Mouse (Mus musculus): ENCODE measurements around the gene Ccdc158. TPM values are rescaled to one million over a fixed set of nuclear protein-coding genes. Genes with fewer than 3 reads are reported as not detected.
A peak's percentile ranks its signal among the peaks of the same experiment; 100 is the strongest.

Ccdc158 gene
- polyA plus RNA-seq, 1 experiment from 2014 or later: 0.72 TPM

- peak overlapping the region; percentile 39 for H3K9ac ChIP-seq (replicated peaks; ENCODE audit: low read length)
- H3K27me3 ChIP-seq (ENCODE audit: control insufficient read depth, insufficient read depth, low read length): no peaks in the 10 kb centered on the region
- peak overlapping the region; percentile 46 for H3K4me2 ChIP-seq (ENCODE audit: low read depth, low read length)
- H3K27ac ChIP-seq (replicated peaks; ENCODE audit: low read depth, low read length): no peak overlapping the region
- peak overlapping the region; percentile 17; the same call in 1 of the 2 replicates for H3K4me3 ChIP-seq (ENCODE audit: low read depth, low read length)
- 1% methylated on average over 15 of the region's 15 CpGs for WGBS
- H3K36me3 ChIP-seq (replicated peaks; ENCODE audit: control insufficient read depth, insufficient read depth, low read depth, low read length): no peaks in the 10 kb centered on the region
- no peaks in the 10 kb centered on the region for H3K9me3 ChIP-seq (replicated peaks; ENCODE audit: control insufficient read depth, low read length)
- H3K4me1 ChIP-seq (ENCODE audit: control insufficient read depth, insufficient read depth, low read length): no peaks in the 10 kb centered on the region
- peak; percentile 74 for ATAC-seq (replicated peaks; ENCODE audit: insufficient number of reproducible peaks, low FRiP score, low TSS enrichment, low read depth)
- DNase-seq (ENCODE audit: low spot score): peak; percentile 74
These were observed 23.2 kb upstream of the Ccdc158 start for GRCm38 (mm10) chr5:92698131-92698836.

GRCm38 (mm10) chr5:92694316-92694995 is 19.4 kb upstream of the Ccdc158 start:
- Histone ChIP-seq H3K4me3 (ENCODE audit: low read depth, low read length) (no peak overlapping the region), H3K9me3 (replicated peaks; ENCODE audit: control insufficient read depth, low read length) (no peaks in the 10 kb centered on the region), H3K36me3 (replicated peaks; ENCODE audit: control insufficient read depth, insufficient read depth, low read depth, low read length) (no peaks in the 10 kb centered on the region), H3K9ac (replicated peaks; ENCODE audit: low read length) (no peak overlapping the region), H3K27me3 (ENCODE audit: control insufficient read depth, insufficient read depth, low read length) (no peaks in the 10 kb centered on the region), H3K4me2 (ENCODE audit: low read depth, low read length) (no peak overlapping the region), H3K4me1 (ENCODE audit: control insufficient read depth, insufficient read depth, low read length) (no peaks in the 10 kb centered on the region), H3K27ac (replicated peaks; ENCODE audit: low read depth, low read length) (no peak overlapping the region)
- no peak for ATAC-seq (replicated peaks; ENCODE audit: insufficient number of reproducible peaks, low FRiP score, low TSS enrichment, low read depth)
- no peak for DNase-seq (ENCODE audit: low spot score)
- WGBS: 82% methylated on average over 10 of the region's 10 CpGs

- H3K27me3 ChIP-seq (ENCODE audit: control insufficient read depth, insufficient read depth, low read length): no peaks in the 10 kb centered on the region
- ATAC-seq (replicated peaks; ENCODE audit: insufficient number of reproducible peaks, low FRiP score, low TSS enrichment, low read depth): no peak
- H3K4me3 ChIP-seq (ENCODE audit: low read depth, low read length): no peak overlapping the region
- H3K9ac ChIP-seq (replicated peaks; ENCODE audit: low read length): no peak overlapping the region
- H3K9me3 ChIP-seq (replicated peaks; ENCODE audit: control insufficient read depth, low read length): no peaks in the 10 kb centered on the region
- no peak for DNase-seq (ENCODE audit: low spot score)
- H3K4me2 ChIP-seq (ENCODE audit: low read depth, low read length): no peak overlapping the region
- H3K4me1 ChIP-seq (ENCODE audit: control insufficient read depth, insufficient read depth, low read length): no peaks in the 10 kb centered on the region
- 88% methylated on average over 3 of the region's 3 CpGs for WGBS
- no peak overlapping the region for H3K27ac ChIP-seq (replicated peaks; ENCODE audit: low read depth, low read length)
- H3K36me3 ChIP-seq (replicated peaks; ENCODE audit: control insufficient read depth, insufficient read depth, low read depth, low read length): no peaks in the 10 kb centered on the region
These were observed 18.7 kb upstream of the Ccdc158 start for GRCm38 (mm10) chr5:92693744-92694143.

DNA sequence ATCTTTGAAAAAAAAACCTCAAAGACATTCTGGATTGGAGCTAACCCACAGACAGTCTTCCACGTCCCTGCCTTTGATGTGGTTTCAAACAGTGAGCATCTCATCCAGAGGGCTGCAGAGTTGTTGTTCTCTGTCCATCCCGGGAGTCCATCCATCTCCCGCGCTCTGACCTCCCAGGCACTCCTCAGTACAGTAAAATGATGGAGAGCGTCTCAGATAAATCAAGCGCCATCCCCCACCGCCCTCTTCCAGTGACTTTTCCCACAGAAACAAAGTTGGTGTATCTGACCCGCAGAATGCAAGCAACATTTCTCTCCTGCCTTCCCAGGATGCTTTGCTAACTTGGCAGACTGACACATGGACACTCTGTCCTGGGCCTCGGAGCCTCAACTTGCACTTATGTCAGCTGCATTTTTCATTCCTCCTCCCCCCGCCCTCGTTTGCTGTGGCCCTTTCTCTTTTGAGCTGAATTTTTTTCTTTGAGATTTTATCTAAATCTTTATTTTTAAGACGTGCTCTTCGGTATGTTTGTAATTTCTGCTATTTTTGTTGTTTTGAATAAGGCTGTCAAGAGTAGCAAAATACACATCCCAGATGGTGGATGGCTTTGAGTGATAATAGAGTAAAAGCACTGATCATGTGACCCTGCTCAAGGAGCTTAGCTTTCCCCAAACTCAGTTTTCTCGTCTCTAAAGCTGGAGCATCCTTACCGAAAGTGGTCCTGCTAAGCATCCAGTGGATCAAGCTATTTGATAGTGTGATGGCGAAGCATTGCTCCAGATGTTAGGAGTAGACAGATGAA is 17.3 kb upstream of the Ccdc158 start:
- no peaks in the 10 kb centered on the region for H3K9me3 ChIP-seq (replicated peaks; ENCODE audit: control insufficient read depth, low read length)
- WGBS: 67% methylated on average over 16 of the region's 16 CpGs
- H3K4me2 ChIP-seq (ENCODE audit: low read depth, low read length): no peak overlapping the region
- no peak overlapping the region for H3K4me3 ChIP-seq (ENCODE audit: low read depth, low read length)
- no peaks in the 10 kb centered on the region for H3K36me3 ChIP-seq (replicated peaks; ENCODE audit: control insufficient read depth, insufficient read depth, low read depth, low read length)
- no peak overlapping the region for H3K27ac ChIP-seq (replicated peaks; ENCODE audit: low read depth, low read length)
- no peaks in the 10 kb centered on the region for H3K4me1 ChIP-seq (ENCODE audit: control insufficient read depth, insufficient read depth, low read length)
- H3K9ac ChIP-seq (replicated peaks; ENCODE audit: low read length): no peak overlapping the region
- no peak for DNase-seq (ENCODE audit: low spot score)
- no peaks in the 10 kb centered on the region for H3K27me3 ChIP-seq (ENCODE audit: control insufficient read depth, insufficient read depth, low read length)
- ATAC-seq (replicated peaks; ENCODE audit: insufficient number of reproducible peaks, low FRiP score, low TSS enrichment, low read depth): no peak

GRCm38 (mm10) chr5:92688569-92688968 is 13.5 kb upstream of the Ccdc158 start:
- no peak overlapping the region for H3K4me2 ChIP-seq (ENCODE audit: low read depth, low read length)
- no peak overlapping the region for H3K9ac ChIP-seq (replicated peaks; ENCODE audit: low read length)
- no peak for DNase-seq (ENCODE audit: low spot score)
- no peak overlapping the region for H3K4me3 ChIP-seq (ENCODE audit: low read depth, low read length)
- H3K4me1 ChIP-seq (ENCODE audit: control insufficient read depth, insufficient read depth, low read length): no peaks in the 10 kb centered on the region
- H3K9me3 ChIP-seq (replicated peaks; ENCODE audit: control insufficient read depth, low read length): no peaks in the 10 kb centered on the region
- 82% methylated on average over 9 of the region's 9 CpGs for WGBS
- no peak for ATAC-seq (replicated peaks; ENCODE audit: insufficient number of reproducible peaks, low FRiP score, low TSS enrichment, low read depth)
- no peaks in the 10 kb centered on the region for H3K36me3 ChIP-seq (replicated peaks; ENCODE audit: control insufficient read depth, insufficient read depth, low read depth, low read length)
- no peak overlapping the region for H3K27ac ChIP-seq (replicated peaks; ENCODE audit: low read depth, low read length)
- H3K27me3 ChIP-seq (ENCODE audit: control insufficient read depth, insufficient read depth, low read length): no peaks in the 10 kb centered on the region

DNA sequence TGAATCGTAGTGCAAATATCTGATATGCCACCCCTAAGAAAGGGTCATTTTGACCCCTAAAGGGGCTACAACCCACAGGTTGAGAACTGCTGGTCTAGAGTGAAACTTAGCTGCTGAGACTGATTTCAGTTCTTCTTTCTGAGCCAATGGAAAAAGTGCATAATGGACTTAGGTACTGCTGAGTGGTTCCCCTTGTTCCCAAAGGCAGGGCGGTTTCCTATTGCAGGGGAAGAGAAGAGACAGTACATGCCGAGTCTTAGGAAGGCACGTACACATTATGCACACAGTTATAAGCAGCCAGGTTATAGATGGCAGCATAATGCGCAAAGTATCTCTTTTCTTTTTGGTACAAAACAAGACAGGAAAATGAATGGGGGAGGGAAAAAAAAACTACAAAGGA is 13.1 kb upstream of the Ccdc158 start:
- ATAC-seq (replicated peaks; ENCODE audit: insufficient number of reproducible peaks, low FRiP score, low TSS enrichment, low read depth): no peak
- no peak overlapping the region for H3K9ac ChIP-seq (replicated peaks; ENCODE audit: low read length)
- H3K27ac ChIP-seq (replicated peaks; ENCODE audit: low read depth, low read length): no peak overlapping the region
- DNase-seq (ENCODE audit: low spot score): no peak
- 87% methylated on average over 5 of the region's 5 CpGs for WGBS
- H3K4me3 ChIP-seq (ENCODE audit: low read depth, low read length): no peak overlapping the region
- no peaks in the 10 kb centered on the region for H3K27me3 ChIP-seq (ENCODE audit: control insufficient read depth, insufficient read depth, low read length)
- H3K4me1 ChIP-seq (ENCODE audit: control insufficient read depth, insufficient read depth, low read length): no peaks in the 10 kb centered on the region
- H3K9me3 ChIP-seq (replicated peaks; ENCODE audit: control insufficient read depth, low read length): no peaks in the 10 kb centered on the region
- no peak overlapping the region for H3K4me2 ChIP-seq (ENCODE audit: low read depth, low read length)
- H3K36me3 ChIP-seq (replicated peaks; ENCODE audit: control insufficient read depth, insufficient read depth, low read depth, low read length): no peaks in the 10 kb centered on the region

DNA sequence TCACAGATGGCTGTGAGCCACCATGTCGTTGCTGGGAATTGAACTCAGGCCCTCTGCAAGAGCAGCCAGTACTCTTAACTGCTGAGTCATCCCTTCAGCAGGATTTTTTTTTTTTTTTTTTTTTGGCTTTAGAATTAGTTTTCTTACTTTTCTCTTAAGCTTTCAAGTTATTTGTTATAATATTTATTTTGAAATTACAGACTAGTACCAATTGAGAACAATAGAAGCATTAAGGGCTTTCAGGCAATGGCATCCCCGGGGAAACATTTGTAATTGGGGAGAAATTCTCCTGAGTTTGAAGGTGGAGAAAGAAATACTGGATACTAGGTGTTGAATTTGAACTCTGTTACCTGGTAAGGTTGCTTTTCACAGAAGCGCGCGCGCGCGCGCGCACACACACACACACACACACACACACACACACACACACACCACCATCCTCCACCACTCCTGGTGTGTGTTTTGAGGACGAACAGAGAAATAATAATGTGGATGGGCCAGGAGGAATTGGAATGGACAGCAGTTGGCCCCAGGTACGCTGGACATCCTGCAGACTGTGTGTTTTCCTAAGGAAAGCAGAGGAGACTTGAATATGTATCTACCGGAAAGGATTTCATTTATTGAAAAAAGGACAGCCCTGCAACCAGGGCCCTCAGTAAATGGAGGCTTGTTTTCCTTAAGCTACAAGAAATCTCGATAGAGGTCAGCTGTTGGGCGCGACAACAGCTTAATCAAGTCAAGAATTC is 9.8 kb upstream of the Ccdc158 start:
- DNase-seq (ENCODE audit: low spot score): no peak
- no peak overlapping the region for H3K4me2 ChIP-seq (ENCODE audit: low read depth, low read length)
- H3K4me3 ChIP-seq (ENCODE audit: low read depth, low read length): no peak overlapping the region
- H3K27me3 ChIP-seq (ENCODE audit: control insufficient read depth, insufficient read depth, low read length): no peaks in the 10 kb centered on the region
- no peaks in the 10 kb centered on the region for H3K9me3 ChIP-seq (replicated peaks; ENCODE audit: control insufficient read depth, low read length)
- H3K36me3 ChIP-seq (replicated peaks; ENCODE audit: control insufficient read depth, insufficient read depth, low read depth, low read length): no peaks in the 10 kb centered on the region
- H3K27ac ChIP-seq (replicated peaks; ENCODE audit: low read depth, low read length): no peak overlapping the region
- H3K4me1 ChIP-seq (ENCODE audit: control insufficient read depth, insufficient read depth, low read length): no peaks in the 10 kb centered on the region
- ATAC-seq (replicated peaks; ENCODE audit: insufficient number of reproducible peaks, low FRiP score, low TSS enrichment, low read depth): no peak
- WGBS: 87% methylated on average over 16 of the region's 16 CpGs
- no peak overlapping the region for H3K9ac ChIP-seq (replicated peaks; ENCODE audit: low read length)

All from embryonic facial prominence, embryonic 11.5 days (tissue).